Mouse (Mus musculus) liver, postnatal 0 days (tissue): ENCODE data around the gene Herc3.

Experiments used
- CTCF ChIP-seq: sonication (generic); IDR thresholded peaks from 2 replicates; pipeline ENCODE4 v1.5.1; 2016; ENCODE audit warnings: antibody characterized with exemption, low read depth
- EP300 ChIP-seq: IDR thresholded peaks from 2 replicates; pipeline ENCODE4 v1.6.1; 2016; ENCODE audit warnings: antibody characterized with exemption, low read depth, mild to moderate bottlenecking

- no peak for TF ChIP-seq EP300
- TF ChIP-seq CTCF: no peak
Measured at GRCm38 (mm10) chr6:58894994-58895393, 63.7 kb downstream of the Herc3 start.
